Mouse (Mus musculus): Measurements from ENCODE around the gene Kcnv2. TPM values are rescaled to one million over a fixed set of nuclear protein-coding genes. Genes with fewer than 3 reads are reported as not detected.

The Kcnv2 gene
- total and polyA plus RNA-seq, 3 experiments = 0.16 TPM; not detected in 2

GRCm38 (mm10) chr19:27325558-27325957 lies 3.2 kb downstream of the Kcnv2 start:
- no peak for DNase-seq (ENCODE audit: low spot score)
- Histone ChIP-seq H3K9me3 (replicated peaks) (no peaks in the 10 kb centered on the region; the same call in 1 of the 2 replicates), H3K36me3 (replicated peaks) (no peaks in the 10 kb centered on the region), H3K27me3 (ENCODE audit: insufficient read depth, low read length) (peaks cover 4% of the 10 kb centered on the region; the same call in 1 of the 2 replicates), H3K4me3 (ENCODE audit: low read depth, low read length) (no peak overlapping the region), H3K4me1 (ENCODE audit: insufficient read depth, low read depth, low read length) (no peaks in the 10 kb centered on the region)
- ATAC-seq (ENCODE audit: extremely low read depth, insufficient number of reproducible peaks, low FRiP score, poor library complexity, severe bottlenecking) = no peak
- TF ChIP-seq GATA2 (IDR thresholded peaks at IDR 0.05; ENCODE audit: borderline replicate concordance, low read depth, low read length) = no peak
- TF ChIP-seq TAL1 (conservative IDR thresholded peaks at IDR 0.05; ENCODE audit: low read depth, low read length) = no peak
- TF ChIP-seq GATA1 (IDR thresholded peaks at IDR 0.05; ENCODE audit: borderline replicate concordance, low read length) = no peak
- no peak for TF ChIP-seq CTCF (IDR thresholded peaks at IDR 0.05; ENCODE audit: low read depth, low read length)
- no peak for TF ChIP-seq POLR2AphosphoS5 (IDR thresholded peaks at IDR 0.05; ENCODE audit: insufficient replicate concordance, low read depth, low read length)

- Histone ChIP-seq H3K36me3 (replicated peaks) (no peaks in the 10 kb centered on the region), H3K27me3 (ENCODE audit: insufficient read depth, low read length) (peaks cover 4% of the 10 kb centered on the region; the same call in 1 of the 2 replicates), H3K9me3 (replicated peaks) (no peaks in the 10 kb centered on the region; the same call in 1 of the 2 replicates), H3K4me3 (ENCODE audit: low read depth, low read length) (no peak overlapping the region), H3K4me1 (ENCODE audit: insufficient read depth, low read depth, low read length) (no peaks in the 10 kb centered on the region)
- TF ChIP-seq GATA2 (IDR thresholded peaks at IDR 0.05; ENCODE audit: borderline replicate concordance, low read depth, low read length) = no peak
- no peak for TF ChIP-seq CTCF (IDR thresholded peaks at IDR 0.05; ENCODE audit: low read depth, low read length)
- ATAC-seq (ENCODE audit: extremely low read depth, insufficient number of reproducible peaks, low FRiP score, poor library complexity, severe bottlenecking) (no peak), DNase-seq (ENCODE audit: low spot score) (no peak)
Measured at GRCm38 (mm10) chr19:27327569-27327968, 5.2 kb downstream of the Kcnv2 start.

- TF ChIP-seq GATA2 (IDR thresholded peaks at IDR 0.05; ENCODE audit: borderline replicate concordance, low read depth, low read length) = no peak
- no peak for TF ChIP-seq GATA1 (IDR thresholded peaks at IDR 0.05; ENCODE audit: borderline replicate concordance, low read length)
- no peak for TF ChIP-seq POLR2AphosphoS5 (IDR thresholded peaks at IDR 0.05; ENCODE audit: insufficient replicate concordance, low read depth, low read length)
- no peak for TF ChIP-seq TAL1 (conservative IDR thresholded peaks at IDR 0.05; ENCODE audit: low read depth, low read length)
- TF ChIP-seq CTCF (IDR thresholded peaks at IDR 0.05; ENCODE audit: low read depth, low read length) = no peak
- DNase-seq (ENCODE audit: low spot score) (no peak), ATAC-seq (ENCODE audit: extremely low read depth, insufficient number of reproducible peaks, low FRiP score, poor library complexity, severe bottlenecking) (no peak)
- Histone ChIP-seq H3K4me3 (ENCODE audit: low read depth, low read length) (no peak overlapping the region), H3K9me3 (replicated peaks) (no peaks in the 10 kb centered on the region; the same call in 1 of the 2 replicates), H3K4me1 (ENCODE audit: insufficient read depth, low read depth, low read length) (no peaks in the 10 kb centered on the region), H3K27me3 (ENCODE audit: insufficient read depth, low read length) (peaks cover 4% of the 10 kb centered on the region; the same call in 1 of the 2 replicates), H3K36me3 (replicated peaks) (no peaks in the 10 kb centered on the region)
Measured at GRCm38 (mm10) chr19:27328166-27328565, 5.8 kb downstream of the Kcnv2 start.

GRCm38 (mm10) chr19:27328644-27329043 lies 6.3 kb downstream of the Kcnv2 start:
- TF ChIP-seq TAL1 (conservative IDR thresholded peaks at IDR 0.05; ENCODE audit: low read depth, low read length) (no peak), CTCF (IDR thresholded peaks at IDR 0.05; ENCODE audit: low read depth, low read length) (no peak), GATA2 (IDR thresholded peaks at IDR 0.05; ENCODE audit: borderline replicate concordance, low read depth, low read length) (no peak), GATA1 (IDR thresholded peaks at IDR 0.05; ENCODE audit: borderline replicate concordance, low read length) (no peak), POLR2AphosphoS5 (IDR thresholded peaks at IDR 0.05; ENCODE audit: insufficient replicate concordance, low read depth, low read length) (no peak)
- DNase-seq (ENCODE audit: low spot score) (no peak), ATAC-seq (ENCODE audit: extremely low read depth, insufficient number of reproducible peaks, low FRiP score, poor library complexity, severe bottlenecking) (no peak)
- H3K4me1 ChIP-seq (ENCODE audit: insufficient read depth, low read depth, low read length) = no peaks in the 10 kb centered on the region
- peaks cover 2% of the 10 kb centered on the region; the same call in 1 of the 2 replicates for H3K27me3 ChIP-seq (ENCODE audit: insufficient read depth, low read length)
- H3K4me3 ChIP-seq (ENCODE audit: low read depth, low read length) = no peak overlapping the region
- H3K9me3 ChIP-seq (replicated peaks) = no peaks in the 10 kb centered on the region; the same call in 1 of the 2 replicates
- no peaks in the 10 kb centered on the region for H3K36me3 ChIP-seq (replicated peaks)

GRCm38 (mm10) chr19:27332207-27332794 lies 9.9 kb downstream of the Kcnv2 start:
- ATAC-seq (ENCODE audit: extremely low read depth, insufficient number of reproducible peaks, low FRiP score, poor library complexity, severe bottlenecking) = no peak
- no peak overlapping the region for H3K4me3 ChIP-seq (ENCODE audit: low read depth, low read length)
- H3K36me3 ChIP-seq (replicated peaks) = no peaks in the 10 kb centered on the region
- DNase-seq (ENCODE audit: low spot score) = no peak
- no peaks in the 10 kb centered on the region for H3K9me3 ChIP-seq (replicated peaks)
- no peaks in the 10 kb centered on the region for H3K4me1 ChIP-seq (ENCODE audit: insufficient read depth, low read depth, low read length)
- no peaks in the 10 kb centered on the region for H3K27me3 ChIP-seq (ENCODE audit: insufficient read depth, low read length)
- TF ChIP-seq POLR2AphosphoS5 (IDR thresholded peaks at IDR 0.05; ENCODE audit: insufficient replicate concordance, low read depth, low read length) = no peak
- TF ChIP-seq TAL1 (conservative IDR thresholded peaks at IDR 0.05; ENCODE audit: low read depth, low read length) = no peak
- no peak for TF ChIP-seq GATA1 (IDR thresholded peaks at IDR 0.05; ENCODE audit: borderline replicate concordance, low read length)
- TF ChIP-seq GATA2 (IDR thresholded peaks at IDR 0.05; ENCODE audit: borderline replicate concordance, low read depth, low read length) = no peak
- no peak for TF ChIP-seq CTCF (IDR thresholded peaks at IDR 0.05; ENCODE audit: low read depth, low read length)

- Histone ChIP-seq H3K36me3 (replicated peaks) (no peaks in the 10 kb centered on the region), H3K4me3 (ENCODE audit: low read depth, low read length) (no peak overlapping the region), H3K27me3 (ENCODE audit: insufficient read depth, low read length) (no peaks in the 10 kb centered on the region), H3K9me3 (replicated peaks) (no peaks in the 10 kb centered on the region), H3K4me1 (ENCODE audit: insufficient read depth, low read depth, low read length) (no peaks in the 10 kb centered on the region)
- ATAC-seq (ENCODE audit: extremely low read depth, insufficient number of reproducible peaks, low FRiP score, poor library complexity, severe bottlenecking) (no peak), DNase-seq (ENCODE audit: low spot score) (no peak)
- TF ChIP-seq GATA2 (IDR thresholded peaks at IDR 0.05; ENCODE audit: borderline replicate concordance, low read depth, low read length) (no peak), CTCF (IDR thresholded peaks at IDR 0.05; ENCODE audit: low read depth, low read length) (no peak), POLR2AphosphoS5 (IDR thresholded peaks at IDR 0.05; ENCODE audit: insufficient replicate concordance, low read depth, low read length) (no peak), TAL1 (conservative IDR thresholded peaks at IDR 0.05; ENCODE audit: low read depth, low read length) (no peak), GATA1 (IDR thresholded peaks at IDR 0.05; ENCODE audit: borderline replicate concordance, low read length) (no peak)
Measured at GRCm38 (mm10) chr19:27336126-27336917, 13.9 kb downstream of the Kcnv2 start.

All from G1E (cell line).